Mouse (Mus musculus): ENCODE measurements around the gene Micall1. TPM values are rescaled to one million over a fixed set of nuclear protein-coding genes. Genes with fewer than 3 reads are reported as not detected.

Gene Micall1
- total and polyA plus RNA-seq, 2 experiments from 2014 or later: 8.0 to 29.1 TPM

DNA sequence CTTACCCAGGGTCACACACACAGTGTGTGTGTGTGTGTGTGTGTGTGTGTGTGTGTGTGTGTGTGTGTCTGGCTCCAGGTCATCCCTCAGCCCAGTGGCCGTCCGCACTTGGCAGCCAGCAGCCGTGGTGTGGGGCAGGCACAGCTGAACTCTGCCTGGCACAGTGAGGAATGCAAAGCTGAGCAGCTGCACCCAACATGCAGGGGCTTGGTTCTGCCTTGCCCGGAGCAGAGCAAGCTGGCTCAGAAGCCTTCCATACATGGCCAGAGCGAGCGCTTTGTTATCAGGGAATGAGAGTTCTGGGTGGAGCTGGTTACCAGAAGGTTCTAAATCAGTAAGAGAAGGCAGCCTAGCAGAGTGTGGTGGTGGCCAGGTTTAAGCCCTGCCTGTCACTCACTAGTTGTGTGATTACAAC lies 11.1 kb upstream of the Micall1 start:
- H3K27ac ChIP-seq (ENCODE audit: low read depth, low read length): no peak overlapping the region
- peak; percentile 73 for ATAC-seq
- peak; percentile 20 for DNase-seq

DNA sequence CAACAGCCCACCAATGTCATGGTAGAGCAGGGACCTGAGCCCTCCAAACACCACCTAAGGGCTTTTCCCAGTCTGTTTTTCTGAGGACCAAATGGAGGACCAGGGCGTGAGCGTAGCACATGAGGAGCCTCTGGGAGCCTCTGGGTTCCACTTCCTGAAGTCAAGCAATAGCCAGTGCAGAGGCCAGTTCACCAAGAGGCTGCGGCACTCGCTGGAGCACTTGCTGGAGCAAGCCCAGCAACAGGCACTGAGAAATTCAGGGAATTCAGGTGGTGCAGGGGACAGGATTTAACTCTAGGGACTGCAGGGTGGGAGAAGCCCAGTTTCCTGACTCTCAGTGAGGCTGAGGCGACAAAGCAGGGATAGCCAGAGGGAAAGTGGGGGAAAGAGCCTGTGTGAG lies 10.5 kb upstream of the Micall1 start:
- Histone ChIP-seq H3K4me1 (ENCODE audit: insufficient read depth) (no peaks in the 10 kb centered on the region), H3K9me3 (ENCODE audit: low read length) (no peaks in the 10 kb centered on the region), H3K27me3 (ENCODE audit: insufficient read depth, low read length) (no peaks in the 10 kb centered on the region), H3K36me3 (ENCODE audit: insufficient read depth) (peaks cover 25% of the 10 kb centered on the region), H3K4me3 (ENCODE audit: low read depth, low read length) (no peak overlapping the region), H3K9ac (no peak overlapping the region), H3K4me2 (ENCODE audit: low read depth) (no peak overlapping the region), H3K27ac (ENCODE audit: low read depth, low read length) (no peak overlapping the region)
- TF ChIP-seq CTCF (IDR thresholded peaks at IDR 0.05; ENCODE audit: low read depth): no peak
- DNase-seq (no peak), ATAC-seq (no peak)
- 77% methylated on average over 5 of the region's 5 CpGs for WGBS

More for the DNA sequence above, 11.1 kb upstream of the Micall1 start:
- WGBS: 52% methylated on average over 6 of the region's 6 CpGs
- no peak for TF ChIP-seq CTCF (IDR thresholded peaks at IDR 0.05; ENCODE audit: low read depth)
- Histone ChIP-seq H3K4me3 (ENCODE audit: low read depth, low read length) (no peak overlapping the region), H3K36me3 (ENCODE audit: insufficient read depth) (peaks cover 31% of the 10 kb centered on the region), H3K4me2 (ENCODE audit: low read depth) (no peak overlapping the region), H3K9ac (no peak overlapping the region), H3K9me3 (ENCODE audit: low read length) (no peaks in the 10 kb centered on the region), H3K4me1 (ENCODE audit: insufficient read depth) (no peaks in the 10 kb centered on the region), H3K27me3 (ENCODE audit: insufficient read depth, low read length) (no peaks in the 10 kb centered on the region)

DNA sequence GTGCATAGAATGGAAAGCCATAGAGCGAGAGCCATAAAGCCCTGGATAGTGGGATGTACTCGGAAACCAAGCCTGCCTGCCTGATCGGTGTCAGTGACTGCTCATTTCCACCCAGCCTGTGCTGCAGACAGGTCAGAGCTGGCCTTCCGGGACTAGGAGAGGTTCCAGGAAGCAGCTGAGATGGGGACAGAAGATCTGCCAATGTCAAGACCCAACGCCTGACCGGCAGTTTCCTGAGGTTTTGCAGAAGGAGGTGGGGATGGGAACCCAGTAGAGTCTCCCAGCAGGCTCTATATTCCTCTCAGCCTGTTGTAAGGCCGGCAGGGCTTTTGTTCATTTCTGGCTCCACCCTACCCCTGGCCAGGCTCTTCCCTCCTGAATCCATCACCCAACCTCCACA lies 9.8 kb upstream of the Micall1 start:
- Histone ChIP-seq H3K9ac (no peak overlapping the region), H3K4me1 (ENCODE audit: insufficient read depth) (no peaks in the 10 kb centered on the region), H3K27ac (ENCODE audit: low read depth, low read length) (no peak overlapping the region), H3K36me3 (ENCODE audit: insufficient read depth) (peaks cover 20% of the 10 kb centered on the region), H3K4me3 (ENCODE audit: low read depth, low read length) (no peak overlapping the region), H3K4me2 (ENCODE audit: low read depth) (no peak overlapping the region), H3K9me3 (ENCODE audit: low read length) (no peaks in the 10 kb centered on the region), H3K27me3 (ENCODE audit: insufficient read depth, low read length) (no peaks in the 10 kb centered on the region)
- ATAC-seq (no peak), DNase-seq (no peak)
- no peak for TF ChIP-seq CTCF (IDR thresholded peaks at IDR 0.05; ENCODE audit: low read depth)
- WGBS: 56% methylated on average over 7 of the region's 7 CpGs

DNA sequence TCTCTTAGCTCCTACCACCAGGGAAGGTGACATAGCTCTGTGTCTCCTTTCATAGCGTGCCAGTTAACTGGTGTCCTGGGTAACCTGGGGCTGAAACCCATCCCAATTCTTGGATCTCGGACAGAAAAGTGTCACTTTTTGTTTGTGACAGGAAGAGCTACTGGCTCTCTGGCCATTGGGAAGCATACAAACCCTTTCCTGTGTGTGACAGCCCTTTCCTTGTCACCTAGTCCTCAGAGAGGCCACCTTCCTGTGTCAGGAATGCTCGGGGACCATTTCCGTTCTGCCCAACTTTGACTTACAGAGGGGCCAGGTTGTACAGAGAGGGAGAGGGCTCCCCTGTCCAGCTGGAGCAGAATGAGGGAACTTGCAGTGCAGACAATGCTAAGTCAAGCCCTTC lies 9.2 kb upstream of the Micall1 start:
- ATAC-seq: no peak
- Histone ChIP-seq H3K9ac (no peak overlapping the region), H3K4me2 (ENCODE audit: low read depth) (no peak overlapping the region), H3K27ac (ENCODE audit: low read depth, low read length) (no peak overlapping the region), H3K27me3 (ENCODE audit: insufficient read depth, low read length) (no peaks in the 10 kb centered on the region), H3K4me1 (ENCODE audit: insufficient read depth) (no peaks in the 10 kb centered on the region), H3K4me3 (ENCODE audit: low read depth, low read length) (no peak overlapping the region), H3K36me3 (ENCODE audit: insufficient read depth) (peaks cover 14% of the 10 kb centered on the region), H3K9me3 (ENCODE audit: low read length) (no peaks in the 10 kb centered on the region)
- WGBS: 61% methylated on average over 4 of the region's 4 CpGs
- TF ChIP-seq CTCF (IDR thresholded peaks at IDR 0.05; ENCODE audit: low read depth): no peak
- DNase-seq: no peak

DNA sequence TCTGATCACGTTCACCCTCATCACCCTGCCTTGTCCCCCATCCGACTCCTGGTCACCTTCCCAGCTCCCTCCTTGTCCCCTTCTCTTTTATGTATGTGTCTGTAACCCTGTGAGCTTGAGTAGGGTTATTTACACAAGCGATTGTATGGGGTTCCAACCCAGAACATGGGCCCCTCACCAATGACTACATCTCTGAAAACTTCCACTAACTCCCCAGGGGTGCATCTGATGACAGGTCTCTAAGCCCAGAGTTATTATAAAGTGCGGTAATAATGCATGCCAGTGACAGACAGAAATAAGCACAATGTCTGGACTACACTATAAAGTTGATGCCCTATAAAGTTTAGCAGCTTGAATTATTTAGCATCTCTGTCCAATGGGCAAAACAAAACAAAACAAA lies 8.3 kb upstream of the Micall1 start:
- WGBS: 77% methylated on average over 4 of the region's 4 CpGs
- Histone ChIP-seq H3K4me3 (ENCODE audit: low read depth, low read length) (no peak overlapping the region), H3K9ac (no peak overlapping the region), H3K27ac (ENCODE audit: low read depth, low read length) (no peak overlapping the region), H3K9me3 (ENCODE audit: low read length) (no peaks in the 10 kb centered on the region), H3K4me1 (ENCODE audit: insufficient read depth) (no peaks in the 10 kb centered on the region), H3K4me2 (ENCODE audit: low read depth) (no peak overlapping the region), H3K36me3 (ENCODE audit: insufficient read depth) (peaks cover 9% of the 10 kb centered on the region), H3K27me3 (ENCODE audit: insufficient read depth, low read length) (no peaks in the 10 kb centered on the region)
- TF ChIP-seq CTCF (IDR thresholded peaks at IDR 0.05; ENCODE audit: low read depth): no peak
- DNase-seq (no peak), ATAC-seq (no peak)

DNA sequence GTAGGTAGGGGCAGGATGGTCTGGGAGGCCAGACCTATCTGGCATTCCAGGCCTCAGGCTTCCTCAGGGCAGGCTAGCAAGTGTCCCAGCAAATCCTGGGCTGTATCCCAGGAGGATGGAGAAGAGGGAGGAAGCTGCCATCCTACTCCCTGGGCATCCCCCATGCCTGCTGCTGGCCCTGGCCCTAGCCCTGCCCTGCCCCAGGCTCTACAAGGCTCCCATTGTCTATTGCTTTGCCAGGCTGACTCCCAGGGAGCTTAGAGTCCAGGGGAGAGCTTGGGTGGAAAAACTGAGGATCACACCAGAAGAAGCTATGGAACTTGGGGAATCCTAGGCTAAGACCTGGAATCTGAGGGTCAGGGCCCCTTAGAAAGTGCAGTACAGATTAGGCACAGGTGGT lies 7.2 kb upstream of the Micall1 start:
- DNase-seq (no peak), ATAC-seq (no peak)
- no peaks in the 10 kb centered on the region for H3K9me3 ChIP-seq (ENCODE audit: low read length)
- H3K36me3 ChIP-seq (ENCODE audit: insufficient read depth): 0 out of 2 replicates have a peak, but pooled peaks cover 3% of the 10 kb centered on the region
- H3K27ac ChIP-seq (ENCODE audit: low read depth, low read length): no peak overlapping the region
- H3K27me3 ChIP-seq (ENCODE audit: insufficient read depth, low read length): no peaks in the 10 kb centered on the region
- no peak overlapping the region for H3K4me3 ChIP-seq (ENCODE audit: low read depth, low read length)
- H3K4me2 ChIP-seq (ENCODE audit: low read depth): no peak overlapping the region
- no peak overlapping the region for H3K9ac ChIP-seq
- TF ChIP-seq CTCF (IDR thresholded peaks at IDR 0.05; ENCODE audit: low read depth): no peak
- H3K4me1 ChIP-seq (ENCODE audit: insufficient read depth): no peaks in the 10 kb centered on the region

DNA sequence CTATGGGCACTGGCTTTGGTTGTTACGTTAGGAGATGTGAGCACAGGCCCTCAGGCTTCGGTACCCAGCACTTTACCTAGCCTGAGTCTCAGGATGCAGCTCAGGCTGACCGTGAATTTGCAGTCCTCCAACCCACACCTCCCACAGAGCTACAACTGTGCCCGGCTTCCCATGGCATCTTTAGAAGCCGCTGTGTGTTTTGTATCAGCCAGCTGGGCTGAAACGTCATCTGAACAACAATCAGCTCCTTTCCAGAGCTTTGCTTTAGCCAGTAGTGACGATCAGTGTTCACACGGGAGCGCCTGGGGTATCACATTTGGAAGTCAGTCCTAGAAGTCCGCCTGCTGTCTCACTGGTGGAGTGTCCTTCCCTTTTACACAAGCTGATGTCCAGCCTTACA lies 5.4 kb upstream of the Micall1 start:
- Histone ChIP-seq H3K4me2 (ENCODE audit: low read depth) (no peak overlapping the region), H3K27ac (ENCODE audit: low read depth, low read length) (no peak overlapping the region), H3K4me1 (ENCODE audit: insufficient read depth) (peaks cover 4% of the 10 kb centered on the region; the same call in 1 of the 2 replicates), H3K27me3 (ENCODE audit: insufficient read depth, low read length) (no peaks in the 10 kb centered on the region), H3K36me3 (ENCODE audit: insufficient read depth) (no peaks in the 10 kb centered on the region), H3K4me3 (ENCODE audit: low read depth, low read length) (no peak overlapping the region), H3K9ac (no peak overlapping the region), H3K9me3 (ENCODE audit: low read length) (no peaks in the 10 kb centered on the region)
- TF ChIP-seq CTCF (IDR thresholded peaks at IDR 0.05; ENCODE audit: low read depth): no peak
- 65% methylated on average over 10 of the region's 10 CpGs for WGBS
- ATAC-seq: no peak
- no peak for DNase-seq

DNA sequence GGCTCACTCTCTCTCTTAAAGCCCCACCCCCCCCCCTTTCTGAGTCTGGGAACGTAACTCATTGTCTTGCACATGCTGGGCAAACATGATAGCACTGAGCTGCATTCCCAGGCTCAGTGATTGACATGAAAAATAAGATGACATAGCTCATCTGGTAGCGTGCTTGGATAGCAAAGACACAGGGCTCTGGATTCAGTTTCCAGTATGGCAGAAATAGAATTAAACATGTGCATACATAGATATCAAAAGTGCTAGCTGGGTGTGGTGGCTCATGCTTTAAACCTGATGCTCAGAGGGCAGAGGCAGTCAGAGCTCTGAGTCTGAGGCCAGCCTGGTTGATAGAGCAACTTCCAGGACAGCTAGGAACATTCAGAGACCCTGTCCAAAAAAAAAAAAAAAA lies 2.9 kb upstream of the Micall1 start:
- no peak overlapping the region for H3K4me3 ChIP-seq (ENCODE audit: low read depth, low read length)
- no peak overlapping the region for H3K27ac ChIP-seq (ENCODE audit: low read depth, low read length)
- H3K9me3 ChIP-seq (ENCODE audit: low read length): no peaks in the 10 kb centered on the region
- no peak for TF ChIP-seq CTCF (IDR thresholded peaks at IDR 0.05; ENCODE audit: low read depth)
- no peak overlapping the region for H3K4me2 ChIP-seq (ENCODE audit: low read depth)
- H3K9ac ChIP-seq: no peak overlapping the region
- H3K4me1 ChIP-seq (ENCODE audit: insufficient read depth): peaks cover 14% of the 10 kb centered on the region; the same call in 1 of the 2 replicates
- DNase-seq (no peak), ATAC-seq (no peak)
- H3K36me3 ChIP-seq (ENCODE audit: insufficient read depth): no peaks in the 10 kb centered on the region
- H3K27me3 ChIP-seq (ENCODE audit: insufficient read depth, low read length): no peaks in the 10 kb centered on the region
- 41% methylated on average over 2 of the region's 2 CpGs for WGBS

Data from forebrain, postnatal 0 days (tissue).